Mouse (Mus musculus) forebrain, embryonic 14.5 days (tissue): ENCODE data around the gene Gpkow. TPM values are rescaled to one million over a fixed set of nuclear protein-coding genes. Genes with fewer than 3 reads are reported as not detected.
"Not testable (repeated sequence)": the region's sequence is repeated elsewhere in the genome, so short reads cannot be mapped to it uniquely, and the experiment has no call there.

ENCODE experiments used
- ATAC-seq: fragments of 200-750 bp; cut with Nextera tagmentation; 2 replicates; pipeline ENCODE4 v1.8.0; 2017; ENCODE audit warnings: mild to moderate bottlenecking, moderate library complexity
- DNase-seq: peaks from one replicate; pipeline ENCODE4 v3.0.0-alpha.2; 2015; ENCODE audit warnings: low spot score
- H3K27ac ChIP-seq: fragments of 300-500 bp; sonication (generic); 2 replicates; pipeline ENCODE4 v1.5.1; 2014; ENCODE audit warnings: low read depth, mild to moderate bottlenecking, control low read depth, low read length, moderate library complexity
- H3K27me3 ChIP-seq: fragments of 300-500 bp; sonication (generic); replicated peaks from 2 replicates; pipeline ENCODE4 v1.6.1; 2014; ENCODE audit warnings: low read length, control low read depth, mixed read lengths; ENCODE audit not compliant: control insufficient read depth, insufficient read depth
- H3K36me3 ChIP-seq: fragments of 300-500 bp; sonication (generic); 2 replicates; pipeline ENCODE4 v1.6.1; 2014; ENCODE audit warnings: low read length, control low read depth; ENCODE audit not compliant: control insufficient read depth, insufficient read depth
- H3K4me1 ChIP-seq: fragments of 300-500 bp; sonication (generic); 2 replicates; pipeline ENCODE4 v1.6.1; 2014; ENCODE audit warnings: antibody characterized with exemption, low read length, control low read depth; ENCODE audit not compliant: control insufficient read depth, insufficient read depth
- H3K4me2 ChIP-seq: fragments of 300-500 bp; sonication (generic); 2 replicates; pipeline ENCODE4 v1.6.1; 2014; ENCODE audit warnings: mild to moderate bottlenecking, control low read depth, low read length
- H3K4me3 ChIP-seq: fragments of 300-500 bp; sonication (generic); 2 replicates; pipeline ENCODE4 v1.5.1; 2014; ENCODE audit warnings: low read depth, low read length, control low read depth
- H3K9ac ChIP-seq: fragments of 300-500 bp; sonication (generic); 2 replicates; pipeline ENCODE4 v1.6.1; 2014; ENCODE audit warnings: mild to moderate bottlenecking, low read length, control low read depth, moderate library complexity
- H3K9me3 ChIP-seq: fragments of 300-500 bp; sonication (generic); replicated peaks from 2 replicates; pipeline ENCODE4 v1.6.1; 2016; ENCODE audit warnings: low read length, control low read depth, mixed read lengths; ENCODE audit not compliant: control insufficient read depth
- WGBS: fragments of 180-500 bp; shearing (Covaris S2); extraction: QIAGEN DNeasy Blood & Tissue Kit; methylation state at CpG from one replicate; pipeline ENCODE4 v1.1.7; 2014; 5-methylcytosine and 5-hydroxymethylcytosine counted together
- polyA plus RNA-seq: library from polyadenylated mRNA; unstranded; fragments of >200 nt; fragmentation: Nextera tagmentation; extraction: Ambion mirVana; gene quantifications from 2 replicates; pipeline ENCODE4 v1.2.1, GENCODE M21; 2014

Gpkow gene
- polyA plus RNA-seq, 1 experiment from 2014 or later = 57.4 TPM

GRCm38 (mm10) chrX:7716058-7716457 lies 19.1 kb downstream of the Gpkow start:
- not testable (repeated sequence) for H3K27me3 ChIP-seq, H3K27ac ChIP-seq, H3K9ac ChIP-seq, ATAC-seq, H3K36me3 ChIP-seq, DNase-seq, H3K4me2 ChIP-seq, H3K4me3 ChIP-seq, H3K4me1 ChIP-seq, H3K9me3 ChIP-seq
- 50% methylated on average over 1 of the region's 1 CpGs for WGBS

- H3K9ac ChIP-seq = peak within 1 kb of the TSS; percentile 65
- WGBS = 34% methylated on average over 22 of the region's 22 CpGs
- H3K4me1 ChIP-seq = no peaks in the 10 kb centered on the region
- ATAC-seq (peak; percentile 92), DNase-seq (peak; percentile 84)
- no peaks in the 10 kb centered on the region for H3K27me3 ChIP-seq
- H3K9me3 ChIP-seq = no peaks in the 10 kb centered on the region
- H3K36me3 ChIP-seq = 0 out of 2 replicates have a peak, but pooled peaks cover 4% of the 10 kb centered on the region
- peak within 1 kb of the TSS; percentile 88 for H3K27ac ChIP-seq
- H3K4me2 ChIP-seq = peak within 1 kb of the TSS; percentile 61
- H3K4me3 ChIP-seq = peak within 1 kb of the TSS; percentile 44
Measured at GRCm38 (mm10) chrX:7721514-7722281, 24.8 kb downstream of the Gpkow start, which contains the start of gene Gm45208. TSS of gene Gm45208 (plus strand) at chrX:7722245.

DNA sequence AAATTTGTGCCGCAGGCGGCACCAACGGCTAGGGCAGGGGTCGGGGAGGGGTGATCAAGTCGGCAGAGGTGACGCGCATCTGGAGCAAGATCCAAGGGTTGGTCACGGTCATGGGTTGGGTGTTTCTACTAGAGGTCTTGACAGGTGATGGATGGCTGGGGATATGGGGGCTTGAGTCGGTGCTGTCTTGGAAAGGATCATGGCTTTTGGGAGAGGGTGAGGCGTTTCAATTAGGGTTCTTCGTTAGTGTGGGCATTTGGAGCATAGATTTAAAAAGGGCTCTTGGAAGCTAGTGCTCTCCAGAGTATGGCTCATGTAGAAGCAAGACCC lies 25.3 kb downstream of the Gpkow start:
- H3K27me3 ChIP-seq = no peaks in the 10 kb centered on the region
- 0 out of 2 replicates have a peak, but pooled peaks cover 7% of the 10 kb centered on the region for H3K36me3 ChIP-seq
- no peaks in the 10 kb centered on the region for H3K9me3 ChIP-seq
- no peaks in the 10 kb centered on the region for H3K4me1 ChIP-seq
- ATAC-seq = no peak
- peak overlapping the region; percentile 61 for H3K4me2 ChIP-seq
- no peak overlapping the region for H3K27ac ChIP-seq
- peak overlapping the region; percentile 44 for H3K4me3 ChIP-seq
- DNase-seq = no peak
- WGBS = 48% methylated on average over 11 of the region's 11 CpGs
- H3K9ac ChIP-seq = peak overlapping the region; percentile 65

- 35% methylated on average over 4 of the region's 4 CpGs for WGBS
- Histone ChIP-seq H3K4me2 (peak overlapping the region; percentile 61), H3K27me3 (no peaks in the 10 kb centered on the region), H3K36me3 (0 out of 2 replicates have a peak, but pooled peaks cover 7% of the 10 kb centered on the region), H3K9ac (peak overlapping the region; percentile 65), H3K4me3 (peak overlapping the region; percentile 44), H3K4me1 (no peaks in the 10 kb centered on the region), H3K9me3 (no peaks in the 10 kb centered on the region), H3K27ac (no peak overlapping the region)
- no peak for DNase-seq
- no peak for ATAC-seq
Measured at GRCm38 (mm10) chrX:7722691-7723090, 25.8 kb downstream of the Gpkow start.

DNA sequence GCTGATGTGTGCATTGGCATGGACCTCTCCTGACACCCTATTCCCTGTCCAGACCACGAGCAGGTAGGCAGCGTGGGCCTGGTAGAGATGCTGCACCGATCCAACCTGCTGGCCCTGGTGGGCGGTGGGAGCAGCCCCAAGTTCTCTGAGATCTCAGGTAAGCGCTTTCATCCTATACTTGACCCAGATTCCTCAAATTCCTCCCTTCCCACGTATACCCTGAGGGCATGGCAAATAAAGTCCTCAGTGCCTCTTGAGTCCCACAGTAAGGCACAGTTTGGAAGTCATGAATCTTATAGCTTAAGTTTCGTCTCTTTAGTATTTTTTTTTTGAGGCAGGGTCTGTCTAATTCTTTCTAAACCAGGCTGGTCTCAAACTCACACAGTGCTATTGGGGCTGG lies 27.2 kb downstream of the Gpkow start:
- WGBS = 85% methylated on average over 7 of the region's 7 CpGs
- H3K4me3 ChIP-seq = no peak overlapping the region
- no peak for ATAC-seq
- no peak overlapping the region for H3K4me2 ChIP-seq
- no peak overlapping the region for H3K27ac ChIP-seq
- H3K27me3 ChIP-seq = no peaks in the 10 kb centered on the region
- no peaks in the 10 kb centered on the region; the same call in 1 of the 2 replicates for H3K4me1 ChIP-seq
- no peaks in the 10 kb centered on the region for H3K9me3 ChIP-seq
- DNase-seq = no peak
- H3K36me3 ChIP-seq = 0 out of 2 replicates have a peak, but pooled peaks cover 7% of the 10 kb centered on the region
- no peak overlapping the region for H3K9ac ChIP-seq

GRCm38 (mm10) chrX:7725841-7726240 lies 28.9 kb downstream of the Gpkow start:
- ATAC-seq (no peak), DNase-seq (no peak)

DNA sequence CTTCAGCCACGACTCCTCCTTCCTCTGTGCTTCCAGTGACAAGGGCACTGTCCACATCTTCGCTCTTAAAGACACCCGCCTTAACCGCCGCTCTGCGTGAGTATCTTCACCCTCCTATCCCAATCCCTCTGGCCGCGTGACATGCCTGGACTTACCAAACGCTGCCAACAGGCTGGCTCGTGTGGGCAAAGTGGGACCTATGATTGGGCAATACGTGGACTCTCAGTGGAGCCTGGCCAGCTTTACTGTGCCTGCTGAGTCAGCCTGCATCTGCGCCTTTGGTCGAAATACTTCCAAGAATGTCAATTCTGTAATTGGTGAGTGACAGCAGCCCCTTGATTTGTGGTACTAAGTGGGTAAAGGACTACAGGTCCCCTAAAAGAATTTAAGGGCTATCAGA lies 30.2 kb downstream of the Gpkow start:
- 91% methylated on average over 13 of the region's 13 CpGs for WGBS
- DNase-seq = no peak

More at GRCm38 (mm10) chrX:7725841-7726240, 28.9 kb downstream of the Gpkow start:
- no peak overlapping the region for H3K4me2 ChIP-seq
- no peak overlapping the region for H3K27ac ChIP-seq
- no peaks in the 10 kb centered on the region for H3K27me3 ChIP-seq
- 0 out of 2 replicates have a peak, but pooled peaks cover 7% of the 10 kb centered on the region for H3K36me3 ChIP-seq
- no peak overlapping the region for H3K9ac ChIP-seq
- H3K4me3 ChIP-seq = no peak overlapping the region
- H3K9me3 ChIP-seq = no peaks in the 10 kb centered on the region
- no peaks in the 10 kb centered on the region; the same call in 1 of the 2 replicates for H3K4me1 ChIP-seq
- 85% methylated on average over 12 of the region's 12 CpGs for whole genome bisulfite sequencing

DNA sequence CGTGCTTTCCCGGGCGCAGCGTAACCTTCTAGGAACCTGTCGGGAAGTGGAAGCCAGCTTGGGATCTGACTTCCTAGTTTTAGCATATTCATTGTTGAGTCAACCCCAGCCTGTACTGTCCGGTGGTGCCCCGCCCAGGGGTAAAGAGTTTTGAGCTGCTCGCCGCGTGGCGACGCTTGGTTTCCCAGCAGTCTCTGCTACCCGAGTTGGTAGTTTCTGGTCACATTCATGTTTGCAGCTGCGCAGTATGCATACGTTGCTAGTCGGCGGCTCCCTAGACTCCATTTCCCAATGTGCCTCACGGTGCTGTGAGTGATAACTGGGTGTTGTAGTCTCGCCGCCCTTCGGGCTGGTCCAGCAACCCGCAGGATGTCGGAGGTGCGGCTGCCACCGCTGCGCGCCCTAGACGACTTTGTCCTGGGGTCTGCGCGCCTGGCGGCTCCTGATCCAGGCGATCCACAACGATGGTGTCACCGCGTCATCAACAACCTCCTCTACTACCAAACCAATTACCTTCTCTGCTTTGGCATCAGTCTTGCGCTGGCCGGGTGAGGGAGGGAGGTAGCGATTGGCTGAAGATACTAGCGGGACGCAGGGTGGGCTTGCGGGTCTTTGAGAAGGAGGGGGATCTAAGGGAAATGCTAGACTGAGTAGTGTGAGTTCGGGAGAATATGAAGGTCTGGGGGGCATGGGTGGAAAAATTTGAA lies 31.4 kb downstream of the Gpkow start, which contains the start of gene Praf2:
Praf2 (plus strand) TSS at position 225 of the 707 bp plus-strand sequence.
- Histone ChIP-seq H3K9ac (peak within 1 kb of the TSS; percentile 60), H3K4me3 (peak within 1 kb of the TSS; percentile 43), H3K27ac (peak within 1 kb of the TSS; percentile 39; the same call in 1 of the 2 replicates), H3K4me2 (peak within 1 kb of the TSS; percentile 59), H3K36me3 (peaks cover 11% of the 10 kb centered on the region; the same call in 1 of the 2 replicates), H3K9me3 (no peaks in the 10 kb centered on the region), H3K4me1 (no peaks in the 10 kb centered on the region; the same call in 1 of the 2 replicates), H3K27me3 (no peaks in the 10 kb centered on the region)
- ATAC-seq = peak; percentile 96
- peak; percentile 95 for DNase-seq
- WGBS = 35% methylated on average over 42 of the region's 42 CpGs

More for the DNA sequence above, 30.2 kb downstream of the Gpkow start:
- Histone ChIP-seq H3K36me3 (0 out of 2 replicates have a peak, but pooled peaks cover 7% of the 10 kb centered on the region), H3K9me3 (no peaks in the 10 kb centered on the region), H3K27me3 (no peaks in the 10 kb centered on the region), H3K4me2 (no peak overlapping the region), H3K4me3 (no peak overlapping the region), H3K9ac (no peak overlapping the region), H3K4me1 (no peaks in the 10 kb centered on the region; the same call in 1 of the 2 replicates), H3K27ac (no peak overlapping the region)
- no peak for ATAC-seq
